33 mouse cellular contexts compared by ENCODE assay signal in the genomic region with DNA sequence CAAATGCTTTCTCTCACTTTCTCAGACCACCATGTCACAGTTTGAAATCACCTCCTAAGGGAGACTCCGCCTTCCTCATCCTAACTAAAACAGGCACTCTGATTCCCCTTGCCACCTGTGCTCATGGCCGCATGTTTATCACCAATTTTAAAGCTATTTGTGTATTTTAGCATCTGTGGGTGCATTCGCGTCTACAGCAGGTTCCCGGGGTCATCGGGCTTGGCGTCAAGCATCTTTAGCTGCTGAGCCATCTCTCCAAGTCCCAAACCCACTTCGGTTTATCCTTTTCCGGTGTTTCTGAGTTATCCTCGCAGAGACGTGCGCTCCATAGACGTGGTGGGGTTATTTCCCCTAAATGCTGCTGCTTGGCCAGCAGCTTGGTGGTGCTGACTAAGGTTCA. TPM values are rescaled to one million over a fixed set of nuclear protein-coding genes. Genes with fewer than 3 reads are reported as not detected.
"Had no signal": no experiment of that assay in that cellular context is flagged by ENCODE, and none has a peak within 500 bp of the region (broad histone marks: within the 10 kb centered on the region; RNA-seq: fewer than 3 reads in every experiment).

No protein-coding gene starts in this region.

- ATAC-seq: liver, embryonic 12.5 days; liver, postnatal 0 days; lung, postnatal 0 days; midbrain, embryonic 13.5 days; midbrain, embryonic 15.5 days; midbrain, embryonic 16.5 days had no signal

- H3K4me1 ChIP-seq: limb, embryonic 12.5 days; limb, embryonic 13.5 days; limb, embryonic 15.5 days; liver, embryonic 12.5 days; liver, embryonic 13.5 days; liver, embryonic 15.5 days; lung, embryonic 15.5 days; midbrain, embryonic 12.5 days; midbrain, embryonic 13.5 days; midbrain, embryonic 15.5 days; neural tube, embryonic 12.5 days had no signal

- H3K36me3 ChIP-seq: limb, embryonic 10.5 days; limb, embryonic 12.5 days; limb, embryonic 13.5 days; limb, embryonic 15.5 days; liver, embryonic 12.5 days; liver, embryonic 13.5 days; liver, embryonic 15.5 days; lung, embryonic 15.5 days; midbrain, embryonic 10.5 days; midbrain, embryonic 12.5 days; midbrain, embryonic 13.5 days; midbrain, embryonic 15.5 days; neural tube, embryonic 12.5 days had no signal

- H3K9me3 ChIP-seq: limb, embryonic 10.5 days; limb, embryonic 12.5 days; limb, embryonic 13.5 days; limb, embryonic 15.5 days; liver, embryonic 12.5 days; liver, embryonic 13.5 days; liver, embryonic 15.5 days; lung, embryonic 15.5 days; megakaryocyte, embryonic 14.5 days; midbrain, embryonic 10.5 days; midbrain, embryonic 12.5 days; midbrain, embryonic 13.5 days; midbrain, embryonic 15.5 days; neural tube, embryonic 12.5 days had no signal

- H3K27ac ChIP-seq: left cerebral cortex, adult 2 months; limb, embryonic 10.5 days; limb, embryonic 12.5 days; limb, embryonic 13.5 days; limb, embryonic 15.5 days; liver, embryonic 12.5 days; liver, embryonic 13.5 days; liver, embryonic 14.5 days; liver, embryonic 15.5 days; lung, embryonic 15.5 days; macrophage; midbrain, embryonic 10.5 days; midbrain, embryonic 12.5 days; midbrain, embryonic 13.5 days; midbrain, embryonic 15.5 days; neural tube, embryonic 12.5 days had no signal

- H3K27me3 ChIP-seq: limb, embryonic 12.5 days; limb, embryonic 13.5 days; limb, embryonic 15.5 days; lung, embryonic 15.5 days; midbrain, embryonic 12.5 days; midbrain, embryonic 13.5 days; midbrain, embryonic 15.5 days; neural tube, embryonic 12.5 days had no signal

- H3K4me2 ChIP-seq: limb, embryonic 12.5 days; limb, embryonic 13.5 days; limb, embryonic 15.5 days; liver, embryonic 11.5 days; liver, embryonic 12.5 days; liver, embryonic 13.5 days; liver, embryonic 15.5 days; lung, embryonic 14.5 days; lung, embryonic 15.5 days; midbrain, embryonic 12.5 days; midbrain, embryonic 13.5 days; midbrain, embryonic 15.5 days; neural tube, embryonic 12.5 days had no signal

- DNase-seq: left cerebral cortex, postnatal 4 days; liver; liver, embryonic 13.5 days; liver, postnatal 0 days; lung, adult 18-20 months; lung, adult 2 months; lung, embryonic 14.5 days; lung, postnatal 10 days; lung, postnatal 14 days; lung, postnatal 36 days; lung, postnatal 4 days; midbrain, embryonic 14.5 days had no signal

- H3K9ac ChIP-seq: limb, embryonic 12.5 days; limb, embryonic 13.5 days; limb, embryonic 15.5 days; liver, embryonic 12.5 days; liver, embryonic 13.5 days; liver, embryonic 14.5 days; liver, embryonic 15.5 days; liver, postnatal 0 days; lung, embryonic 14.5 days; lung, embryonic 15.5 days; midbrain, embryonic 12.5 days; midbrain, embryonic 13.5 days; midbrain, embryonic 15.5 days; neural tube, embryonic 12.5 days had no signal

- H3K4me3 ChIP-seq: left cerebral cortex, adult 2 months; limb, embryonic 10.5 days; limb, embryonic 12.5 days; limb, embryonic 13.5 days; limb, embryonic 15.5 days; liver, embryonic 12.5 days; liver, embryonic 13.5 days; liver, embryonic 15.5 days; lung, embryonic 15.5 days; megakaryocyte, embryonic 14.5 days; midbrain, embryonic 10.5 days; midbrain, embryonic 12.5 days; midbrain, embryonic 13.5 days; midbrain, embryonic 15.5 days; myocyte; neural tube, embryonic 12.5 days had no signal

RNA-seq across cellular contexts. Expression of a gene that starts 20.5 kb away (rescaled TPM):
- polyA plus RNA-seq: liver, adult 2 months had no signal
